Mouse (Mus musculus) lung, postnatal 0 days (tissue): ENCODE measurements around the gene Stard3.
"Not testable (repeated sequence)": the region's sequence is repeated elsewhere in the genome, so short reads cannot be mapped to it uniquely, and the experiment has no call there.

Experiments
- CTCF ChIP-seq: IDR thresholded peaks from 2 replicates; pipeline ENCODE4 v1.5.1; 2016; ENCODE audit warnings: antibody characterized with exemption, mild to moderate bottlenecking
- EP300 ChIP-seq: IDR thresholded peaks from 2 replicates; pipeline ENCODE4 v1.6.1; 2016; ENCODE audit warnings: antibody characterized with exemption, mild to moderate bottlenecking, control low read depth

DNA sequence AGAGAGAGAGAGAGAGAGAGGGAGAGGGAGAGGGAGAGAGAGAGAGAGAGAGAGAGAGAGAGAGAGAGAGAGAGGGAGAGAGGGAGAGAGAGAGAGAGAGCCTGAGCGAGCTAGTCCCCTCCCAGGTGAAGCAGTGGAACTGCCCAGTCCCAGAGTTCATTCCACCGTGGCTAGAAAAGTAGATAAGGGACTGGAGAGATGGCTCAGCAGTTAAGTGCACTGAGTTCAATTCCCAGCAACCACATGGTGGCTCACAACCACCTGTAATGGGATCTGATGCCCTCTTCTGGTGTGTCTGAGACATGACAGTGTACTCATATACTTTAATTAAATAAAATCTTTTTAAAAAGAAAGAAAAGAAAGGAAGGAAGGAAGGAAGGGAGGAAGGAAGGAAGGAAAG is 24.2 kb downstream of the Stard3 start:
- TF ChIP-seq EP300, CTCF: not testable (repeated sequence)
